Mouse (Mus musculus) E14TG2a.4 (cell line): ENCODE data around the gene Pros1.

Source experiments
- CTCF ChIP-seq: conservative IDR thresholded peaks from 2 replicates; pipeline ENCODE4 v1.5.1; 2014; ENCODE audit warnings: low read length
- NANOG ChIP-seq: IDR thresholded peaks from 2 replicates; pipeline ENCODE4 v1.6.1; 2014; ENCODE audit warnings: borderline replicate concordance, low read length, mixed read lengths
- POU5F1 ChIP-seq: IDR thresholded peaks from 2 replicates; pipeline ENCODE4 v1.6.1; 2014; ENCODE audit warnings: low read length, borderline replicate concordance

- TF ChIP-seq CTCF = no peak
- no peak for TF ChIP-seq POU5F1
- TF ChIP-seq NANOG = no peak
Measured at GRCm38 (mm10) chr16:62804621-62805020, 49.5 kb upstream of the Pros1 start.
